Mouse (Mus musculus) hindbrain, embryonic 12.5 days (tissue): Measurements from ENCODE around the gene Dnajb5. TPM values are rescaled to one million over a fixed set of nuclear protein-coding genes. Genes with fewer than 3 reads are reported as not detected.

ENCODE experiments used
- ATAC-seq: fragments of 200-750 bp; cut with Nextera tagmentation; 2 replicates; pipeline ENCODE4 v1.8.0; 2017; ENCODE audit warnings: moderate TSS enrichment; ENCODE audit not compliant: low FRiP score
- H3K27ac ChIP-seq: fragments of 300-500 bp; sonication (generic); 2 replicates; pipeline ENCODE4 v1.5.1; 2016; ENCODE audit warnings: mild to moderate bottlenecking
- H3K27me3 ChIP-seq: fragments of 300-500 bp; sonication (generic); 2 replicates; pipeline ENCODE4 v1.6.1; 2016; ENCODE audit warnings: mild to moderate bottlenecking
- H3K36me3 ChIP-seq: fragments of 300-500 bp; sonication (generic); 2 replicates; pipeline ENCODE4 v1.6.1; 2016; ENCODE audit warnings: mild to moderate bottlenecking
- H3K4me1 ChIP-seq: fragments of 300-500 bp; sonication (generic); 2 replicates; pipeline ENCODE4 v1.6.1; 2016
- H3K4me2 ChIP-seq: fragments of 300-500 bp; sonication (generic); replicated peaks from 2 replicates; pipeline ENCODE4 v1.6.1; 2016; ENCODE audit warnings: mild to moderate bottlenecking
- H3K4me3 ChIP-seq: fragments of 300-500 bp; sonication (generic); 2 replicates; pipeline ENCODE4 v1.5.1; 2016; ENCODE audit warnings: mild to moderate bottlenecking
- H3K9ac ChIP-seq: fragments of 300-500 bp; sonication (generic); 2 replicates; pipeline ENCODE4 v1.6.1; 2016; ENCODE audit warnings: mild to moderate bottlenecking, moderate library complexity
- H3K9me3 ChIP-seq: fragments of 300-500 bp; sonication (generic); replicated peaks from 2 replicates; pipeline ENCODE4 v1.6.1; 2016; ENCODE audit warnings: mild to moderate bottlenecking
- WGBS: fragments of 180-500 bp; shearing (Covaris S2); methylation state at CpG from one replicate; pipeline ENCODE4 v1.1.7; 2016; 5-methylcytosine and 5-hydroxymethylcytosine counted together
- polyA plus RNA-seq: library from polyadenylated mRNA; unstranded; fragments of >200 nt; fragmentation: Nextera tagmentation; extraction: Ambion mirVana; gene quantifications from 2 replicates; pipeline ENCODE4 v1.2.1, GENCODE M21; 2016

Dnajb5 gene
- polyA plus RNA-seq, 1 experiment from 2014 or later: 32.4 TPM

DNA sequence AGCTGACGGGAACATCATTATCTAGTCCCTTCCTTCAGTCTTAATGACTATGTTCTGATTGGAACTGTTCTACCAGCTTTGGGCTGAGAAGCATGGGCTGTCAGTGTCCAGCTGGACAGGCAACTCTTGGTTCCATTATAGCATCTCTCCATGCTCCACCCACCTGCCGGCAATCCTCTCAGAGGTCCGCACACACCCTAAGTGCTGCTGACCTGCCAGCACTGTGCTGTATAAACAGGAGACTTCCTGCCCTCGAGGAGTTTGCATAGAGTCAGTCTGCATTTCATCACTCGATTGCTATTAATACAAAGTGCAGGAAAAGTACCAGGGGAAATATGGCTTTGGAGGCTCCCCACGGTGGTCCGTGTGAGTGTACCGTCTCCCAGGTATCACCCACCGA, 28.9 kb upstream of the Dnajb5 start:
- Histone ChIP-seq H3K4me1 (peaks cover 8% of the 10 kb centered on the region; the same call in 1 of the 2 replicates), H3K4me3 (no peak overlapping the region)

DNA sequence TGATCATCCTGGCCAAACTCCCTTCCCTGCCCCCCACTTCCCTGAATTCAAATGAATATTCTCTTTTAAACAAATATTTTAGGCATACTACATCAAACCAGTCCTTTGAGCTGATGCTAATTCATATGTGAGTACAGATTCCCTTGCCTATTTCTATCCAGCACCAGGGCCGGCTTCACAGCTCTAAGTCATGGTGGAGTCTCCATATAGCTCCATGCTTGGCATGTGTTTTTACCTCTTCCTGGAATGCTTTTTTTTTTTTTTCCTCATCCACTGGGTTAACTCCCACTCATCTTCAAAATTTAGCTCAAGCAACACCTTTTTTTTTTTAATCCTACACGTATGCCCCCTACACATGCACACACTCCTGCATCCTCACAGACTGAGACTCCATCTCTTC, 28.1 kb upstream of the Dnajb5 start:
- no peak overlapping the region for H3K4me2 ChIP-seq
- H3K9me3 ChIP-seq: no peaks in the 10 kb centered on the region
- peaks cover 7% of the 10 kb centered on the region; the same call in 1 of the 2 replicates for H3K4me1 ChIP-seq
- H3K36me3 ChIP-seq: no peaks in the 10 kb centered on the region
- no peak for ATAC-seq
- no peak overlapping the region for H3K9ac ChIP-seq
- H3K4me3 ChIP-seq: no peak overlapping the region
- H3K27ac ChIP-seq: no peak overlapping the region
- H3K27me3 ChIP-seq: peaks cover 38% of the 10 kb centered on the region
- 94% methylated on average over 2 of the region's 2 CpGs for WGBS

More for the DNA sequence above, 28.9 kb upstream of the Dnajb5 start:
- ATAC-seq: no peak
- peaks cover 42% of the 10 kb centered on the region for H3K27me3 ChIP-seq
- 84% methylated on average over 9 of the region's 9 CpGs for WGBS
- H3K27ac ChIP-seq: no peak overlapping the region
- H3K9ac ChIP-seq: no peak overlapping the region
- no peaks in the 10 kb centered on the region for H3K36me3 ChIP-seq
- no peak overlapping the region for H3K4me2 ChIP-seq
- H3K9me3 ChIP-seq: no peaks in the 10 kb centered on the region

DNA sequence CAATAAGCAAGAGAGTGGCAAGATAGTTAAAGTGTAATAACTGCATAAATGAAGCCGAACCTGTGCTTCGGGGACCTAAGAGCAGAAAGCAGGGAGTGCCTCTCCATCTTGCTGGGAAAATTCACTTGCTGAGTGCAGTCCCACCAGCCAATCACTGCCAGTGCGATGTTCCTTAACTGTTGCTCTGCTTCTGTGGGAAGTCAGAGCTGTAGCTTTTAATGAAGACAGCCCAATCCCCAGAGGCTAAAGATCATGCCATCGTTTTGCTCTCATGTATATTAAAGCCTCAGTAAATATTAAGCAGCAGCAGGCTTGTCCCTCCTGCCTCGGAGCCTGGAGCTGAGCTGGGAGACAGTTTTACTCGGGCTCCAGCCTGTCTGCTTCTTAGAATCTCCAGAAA, 27.6 kb upstream of the Dnajb5 start:
- Histone ChIP-seq H3K36me3 (no peaks in the 10 kb centered on the region), H3K4me1 (0 out of 2 replicates have a peak, but pooled peaks cover 5% of the 10 kb centered on the region), H3K4me2 (no peak overlapping the region), H3K27ac (no peak overlapping the region), H3K4me3 (no peak overlapping the region), H3K9me3 (no peaks in the 10 kb centered on the region), H3K9ac (no peak overlapping the region), H3K27me3 (peaks cover 38% of the 10 kb centered on the region)
- 63% methylated on average over 6 of the region's 6 CpGs for WGBS
- no peak for ATAC-seq

DNA sequence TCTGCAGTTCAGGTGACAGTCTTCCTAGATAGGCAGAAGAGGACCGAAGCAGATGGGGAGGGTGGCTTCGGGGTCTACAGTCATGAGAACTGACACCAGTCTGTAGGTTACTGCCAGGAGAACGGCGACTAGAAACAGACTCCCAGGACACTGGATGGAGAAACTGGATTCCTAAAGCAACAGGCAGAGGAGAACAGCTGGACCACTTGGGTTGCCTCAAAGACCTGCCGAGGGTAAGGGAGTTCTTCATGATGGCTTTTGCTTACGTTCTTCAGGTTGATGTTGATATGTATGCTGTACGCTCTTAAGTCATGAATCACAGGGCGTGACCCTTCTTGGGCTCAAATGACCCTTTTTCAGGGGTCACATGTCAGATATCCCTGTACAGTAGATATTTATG, 27.2 kb upstream of the Dnajb5 start:
- Histone ChIP-seq H3K36me3 (no peaks in the 10 kb centered on the region), H3K9ac (no peak overlapping the region), H3K4me2 (no peak overlapping the region), H3K27me3 (peaks cover 36% of the 10 kb centered on the region), H3K4me3 (no peak overlapping the region), H3K27ac (no peak overlapping the region), H3K4me1 (0 out of 2 replicates have a peak, but pooled peaks cover 5% of the 10 kb centered on the region), H3K9me3 (no peaks in the 10 kb centered on the region)
- no peak for ATAC-seq
- 91% methylated on average over 8 of the region's 8 CpGs for whole genome bisulfite sequencing

DNA sequence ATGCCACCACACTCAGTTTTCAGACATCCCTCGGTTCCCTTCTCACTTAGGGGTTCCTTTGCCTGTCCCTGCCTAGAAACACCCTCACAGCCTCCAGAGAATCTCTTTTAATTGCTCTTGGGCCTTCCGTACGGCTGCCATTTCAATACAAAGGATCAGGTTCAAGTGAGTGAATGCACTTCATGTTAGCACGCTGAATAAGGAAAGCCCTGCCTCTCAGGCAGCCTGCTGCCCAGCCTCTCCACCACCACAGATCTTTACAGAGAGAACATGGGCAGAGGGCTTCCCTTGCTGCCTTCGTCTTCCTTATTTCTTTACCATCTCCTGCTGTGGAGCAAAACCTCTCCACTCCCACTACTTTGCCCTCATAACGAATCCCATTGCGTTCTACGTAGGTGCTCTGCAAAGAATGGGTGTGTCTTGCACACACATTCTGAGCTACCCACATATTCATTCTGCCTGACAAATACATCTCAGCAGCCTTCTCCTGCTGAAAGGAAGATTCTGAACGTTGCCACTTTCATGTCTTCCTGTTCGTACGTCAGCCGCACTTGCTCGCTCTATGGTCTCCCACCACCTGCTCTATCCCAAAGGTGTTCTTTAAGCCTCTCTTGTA, 25.4 kb upstream of the Dnajb5 start:
- peaks cover 20% of the 10 kb centered on the region; the same call in 1 of the 2 replicates for H3K27me3 ChIP-seq
- H3K4me2 ChIP-seq: no peak overlapping the region
- no peaks in the 10 kb centered on the region for H3K9me3 ChIP-seq
- H3K9ac ChIP-seq: no peak overlapping the region
- H3K4me1 ChIP-seq: 0 out of 2 replicates have a peak, but pooled peaks cover 5% of the 10 kb centered on the region
- H3K36me3 ChIP-seq: no peaks in the 10 kb centered on the region
- 77% methylated on average over 13 of the region's 13 CpGs for WGBS
- H3K27ac ChIP-seq: no peak overlapping the region
- H3K4me3 ChIP-seq: no peak overlapping the region
- ATAC-seq: no peak

DNA sequence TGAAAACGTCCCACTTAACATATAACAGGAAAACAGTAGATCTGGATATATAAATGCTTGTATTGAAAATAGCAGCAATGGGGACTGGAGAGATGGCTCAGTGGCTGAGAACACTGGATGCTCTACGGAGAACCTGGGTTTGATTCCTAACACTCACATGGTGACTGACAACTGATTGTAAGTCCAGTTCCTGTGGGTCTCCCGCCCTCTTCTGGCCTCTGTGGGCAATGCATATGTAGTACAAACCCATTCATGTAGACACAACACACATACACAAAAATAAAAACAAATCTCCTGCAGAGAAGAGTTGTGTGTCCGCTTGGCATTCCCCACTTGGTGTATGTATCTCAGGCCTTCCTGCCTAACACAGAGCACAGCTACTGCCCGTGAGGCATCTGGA, 21.4 kb upstream of the Dnajb5 start:
- Histone ChIP-seq H3K9me3 (no peaks in the 10 kb centered on the region), H3K36me3 (no peaks in the 10 kb centered on the region), H3K9ac (no peak overlapping the region), H3K4me3 (no peak overlapping the region), H3K4me2 (no peak overlapping the region), H3K4me1 (no peaks in the 10 kb centered on the region), H3K27me3 (peaks cover 15% of the 10 kb centered on the region; the same call in 1 of the 2 replicates), H3K27ac (no peak overlapping the region)
- no peak for ATAC-seq
- 79% methylated on average over 5 of the region's 5 CpGs for WGBS

DNA sequence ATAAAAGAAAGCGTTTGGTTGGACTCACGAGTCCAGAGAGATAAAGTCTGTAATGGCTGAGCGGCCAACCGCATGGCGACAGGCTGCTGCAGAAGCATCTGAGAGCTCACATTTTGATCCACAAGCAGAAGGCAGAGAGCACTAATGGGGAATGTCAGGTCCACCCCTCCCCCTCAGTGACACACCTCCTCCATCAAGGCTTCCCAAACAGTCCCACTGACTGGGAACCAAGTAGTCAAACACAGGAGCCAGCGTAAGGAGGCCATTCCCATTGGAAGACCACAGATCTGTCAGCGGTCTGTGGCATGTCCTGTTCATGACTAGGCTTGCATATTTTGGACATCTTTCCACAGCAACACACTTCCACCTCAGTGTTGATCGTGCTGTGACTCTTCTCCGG, 20.7 kb upstream of the Dnajb5 start:
- Histone ChIP-seq H3K4me1 (peaks cover 4% of the 10 kb centered on the region; the same call in 1 of the 2 replicates), H3K4me2 (no peak overlapping the region), H3K27ac (no peak overlapping the region), H3K36me3 (no peaks in the 10 kb centered on the region), H3K27me3 (peaks cover 9% of the 10 kb centered on the region; the same call in 1 of the 2 replicates), H3K4me3 (no peak overlapping the region), H3K9ac (no peak overlapping the region), H3K9me3 (no peaks in the 10 kb centered on the region)
- 94% methylated on average over 9 of the region's 9 CpGs for WGBS
- ATAC-seq: no peak

DNA sequence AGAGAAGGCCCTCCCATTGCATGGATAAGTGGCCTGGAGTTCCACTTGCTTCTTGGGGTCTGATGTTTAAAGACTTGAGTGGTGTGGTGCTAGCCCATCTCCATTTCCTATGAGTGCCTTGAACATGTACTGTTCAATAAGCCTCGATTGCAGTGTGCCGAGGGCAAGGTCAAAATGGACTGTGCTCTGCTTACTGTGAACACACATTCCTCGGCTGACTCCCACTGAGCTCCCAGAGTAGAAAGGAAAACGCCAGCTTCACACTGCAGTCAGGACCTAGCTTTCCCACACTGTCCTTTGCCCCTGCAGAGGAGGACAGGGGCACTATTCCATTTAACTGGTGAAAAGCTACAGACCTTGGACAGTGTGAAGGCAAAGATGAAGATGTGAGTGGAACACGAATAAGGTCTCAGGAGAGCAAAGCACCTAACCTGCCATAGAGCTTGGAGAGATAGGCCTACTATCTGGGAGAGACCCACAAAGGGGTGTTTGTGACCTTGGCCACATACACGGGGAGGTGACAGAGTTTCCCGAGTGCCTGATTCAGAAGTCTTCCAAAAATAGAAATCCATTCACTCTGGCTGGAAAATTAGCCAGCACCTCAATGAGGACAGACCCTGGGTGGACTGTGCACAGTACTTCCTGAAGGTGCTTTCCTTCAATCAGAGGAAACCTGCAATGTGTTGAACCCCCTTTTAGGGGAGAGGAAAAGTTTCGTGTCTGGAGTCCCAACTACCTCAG, 17.2 kb upstream of the Dnajb5 start:
- peaks cover 12% of the 10 kb centered on the region for H3K27me3 ChIP-seq
- ATAC-seq: no peak
- no peaks in the 10 kb centered on the region for H3K9me3 ChIP-seq
- H3K27ac ChIP-seq: no peak overlapping the region
- H3K36me3 ChIP-seq: no peaks in the 10 kb centered on the region
- no peak overlapping the region for H3K4me2 ChIP-seq
- 60% methylated on average over 8 of the region's 8 CpGs for WGBS
- H3K9ac ChIP-seq: no peak overlapping the region
- no peak overlapping the region for H3K4me3 ChIP-seq
- peaks cover 4% of the 10 kb centered on the region; the same call in 1 of the 2 replicates for H3K4me1 ChIP-seq

DNA sequence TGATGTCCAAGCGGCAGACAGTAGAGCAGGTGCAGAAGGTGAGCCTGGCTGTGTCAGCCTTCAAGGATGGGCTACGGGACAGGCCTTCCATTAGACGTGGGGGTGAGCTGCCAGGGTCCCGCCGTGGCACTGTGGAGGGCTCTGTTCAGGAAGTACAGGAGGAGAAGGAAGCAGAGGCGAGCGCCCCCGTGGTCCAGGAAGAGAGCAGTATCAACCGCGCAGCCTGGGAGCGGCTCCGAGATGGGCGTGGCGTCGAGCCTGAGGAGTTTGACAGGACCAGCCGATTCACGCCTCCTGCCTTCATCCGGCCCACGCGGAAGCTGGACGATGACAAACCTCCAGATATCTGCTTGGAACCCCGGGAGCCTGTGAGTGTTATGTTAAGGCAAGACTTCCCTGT, 16.0 kb upstream of the Dnajb5 start:
- 9% methylated on average over 21 of the region's 22 CpGs for WGBS
- Histone ChIP-seq H3K4me2 (peak overlapping the region; percentile 44), H3K4me3 (0 out of 2 replicates have a peak overlapping the region, but pooled peaks have one; percentile 1), H3K27me3 (peaks cover 17% of the 10 kb centered on the region), H3K36me3 (no peaks in the 10 kb centered on the region), H3K4me1 (peaks cover 4% of the 10 kb centered on the region; the same call in 1 of the 2 replicates), H3K27ac (no peak overlapping the region), H3K9ac (no peak overlapping the region), H3K9me3 (no peaks in the 10 kb centered on the region)
- ATAC-seq: peak; percentile 58; the same call in 1 of the 2 replicates

DNA sequence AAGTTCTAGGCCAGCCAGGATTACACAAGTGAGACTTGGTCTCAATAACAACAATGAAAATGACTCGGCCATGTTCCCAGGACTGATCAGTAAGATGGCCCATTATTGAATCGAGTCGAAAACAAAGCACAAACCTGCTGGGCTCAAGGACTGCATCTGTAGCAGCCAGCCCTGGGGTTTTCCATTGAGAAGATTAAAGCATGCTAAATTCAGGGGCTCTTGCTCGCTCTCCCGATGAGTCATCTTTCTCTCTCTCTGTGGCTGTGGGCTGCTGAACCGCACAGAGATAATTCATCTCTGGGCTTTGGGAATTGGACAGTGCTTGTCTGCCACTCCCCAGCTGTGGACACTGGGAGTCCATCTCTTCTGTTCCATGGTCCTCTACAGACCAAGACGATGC, 8.2 kb upstream of the Dnajb5 start:
- peaks cover 4% of the 10 kb centered on the region for H3K4me1 ChIP-seq
- no peak overlapping the region for H3K4me3 ChIP-seq
- no peaks in the 10 kb centered on the region for H3K9me3 ChIP-seq
- H3K27me3 ChIP-seq: 0 out of 2 replicates have a peak, but pooled peaks cover 7% of the 10 kb centered on the region
- H3K9ac ChIP-seq: no peak overlapping the region
- H3K27ac ChIP-seq: no peak overlapping the region
- ATAC-seq: no peak
- H3K4me2 ChIP-seq: no peak overlapping the region
- 76% methylated on average over 7 of the region's 7 CpGs for WGBS
- H3K36me3 ChIP-seq: no peaks in the 10 kb centered on the region

DNA sequence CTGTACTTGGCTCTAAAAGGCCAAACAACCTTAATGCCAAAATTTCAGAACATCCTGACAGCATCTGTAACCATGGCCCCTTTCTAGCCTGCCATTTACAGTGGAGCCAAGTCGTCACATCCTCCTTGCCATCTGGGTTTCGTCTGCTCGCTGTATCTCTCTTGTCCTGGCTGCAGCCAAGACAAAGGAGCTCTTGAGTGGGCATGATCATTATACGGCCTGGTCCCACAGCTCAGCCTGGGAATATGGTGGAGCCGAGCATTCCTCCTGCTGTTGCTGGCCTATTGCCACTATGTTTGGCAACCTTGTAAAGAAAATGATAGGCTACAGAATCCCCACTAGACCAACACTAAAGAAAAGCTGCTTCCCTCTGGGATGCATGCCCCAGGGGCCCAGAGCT, 6.3 kb upstream of the Dnajb5 start:
- H3K27ac ChIP-seq: no peak overlapping the region
- WGBS: 82% methylated on average over 5 of the region's 5 CpGs

DNA sequence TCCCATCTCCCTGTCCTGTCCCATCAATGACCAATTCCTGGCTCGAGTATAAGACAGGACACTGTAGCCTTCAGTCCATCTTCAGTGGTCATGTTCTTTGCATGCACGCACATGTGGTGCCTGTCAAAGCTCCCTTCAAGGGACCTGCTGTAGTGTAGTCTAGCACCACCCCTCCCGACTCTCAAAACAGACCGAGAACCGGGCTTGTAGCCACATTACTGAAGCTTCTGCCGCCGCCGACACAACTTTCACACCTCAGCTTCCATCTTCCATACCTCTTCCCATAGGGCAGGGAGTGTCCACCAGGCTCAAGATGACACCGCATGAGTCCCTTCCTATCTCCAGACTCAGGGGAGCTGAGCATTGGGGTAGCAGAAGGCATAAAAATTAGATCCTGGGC, 5.4 kb upstream of the Dnajb5 start:
- WGBS: 84% methylated on average over 9 of the region's 9 CpGs

More for the DNA sequence above, 6.3 kb upstream of the Dnajb5 start:
- no peak for ATAC-seq
- H3K9ac ChIP-seq: no peak overlapping the region
- H3K4me3 ChIP-seq: no peak overlapping the region
- 0 out of 2 replicates have a peak, but pooled peaks cover 3% of the 10 kb centered on the region for H3K27me3 ChIP-seq
- H3K9me3 ChIP-seq: no peaks in the 10 kb centered on the region
- no peak overlapping the region for H3K4me2 ChIP-seq
- peaks cover 24% of the 10 kb centered on the region for H3K4me1 ChIP-seq
- no peaks in the 10 kb centered on the region for H3K36me3 ChIP-seq

More for the DNA sequence above, 5.4 kb upstream of the Dnajb5 start:
- no peaks in the 10 kb centered on the region for H3K27me3 ChIP-seq
- H3K9ac ChIP-seq: no peak overlapping the region
- no peak overlapping the region for H3K27ac ChIP-seq
- H3K9me3 ChIP-seq: no peaks in the 10 kb centered on the region
- no peaks in the 10 kb centered on the region for H3K36me3 ChIP-seq
- H3K4me1 ChIP-seq: peaks cover 32% of the 10 kb centered on the region
- no peak overlapping the region for H3K4me2 ChIP-seq
- ATAC-seq: no peak
- no peak overlapping the region for H3K4me3 ChIP-seq
